29 mouse cellular contexts compared by ENCODE assay signal in the genomic region with DNA sequence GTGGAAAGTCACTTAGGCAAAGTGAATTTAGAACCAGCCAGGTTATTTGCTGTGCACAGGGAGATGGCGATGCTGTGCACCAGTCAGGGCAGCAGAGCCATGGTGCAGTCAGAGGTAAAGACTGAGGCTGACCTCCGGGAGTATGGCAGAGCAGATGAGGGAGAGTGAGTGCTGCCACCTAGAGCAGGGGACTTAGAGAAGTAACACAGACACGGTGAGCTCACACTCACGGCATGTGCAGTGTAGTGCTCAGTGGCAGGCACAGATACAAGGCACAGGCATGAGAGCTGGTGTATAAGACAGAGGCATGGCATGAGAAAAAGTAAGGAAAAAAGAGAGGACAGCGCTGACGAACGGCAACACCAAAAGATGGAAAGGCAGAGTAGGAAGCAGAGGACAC. TPM values are rescaled to one million over a fixed set of nuclear protein-coding genes. Genes with fewer than 3 reads are reported as not detected.
DNase-seq lines count a peak whose midpoint lies in the region; ATAC-seq and TF ChIP-seq lines count a peak whose summit lies in the region.
"Had no signal": no experiment of that assay in that cellular context is flagged by ENCODE, and none has a peak within 500 bp of the region (broad histone marks: within the 10 kb centered on the region; RNA-seq: fewer than 3 reads in every experiment).

No protein-coding gene starts in this region.

- TF ChIP-seq CTCF in layer of hippocampus, adult 2 months (conservative IDR thresholded peaks at IDR 0.05) = peak; percentile 17; the same call in 1 of the 2 replicates
- peak; percentile 42; the same call in 1 of the 2 replicates for TF ChIP-seq CTCF in lung, postnatal 0 days (IDR thresholded peaks at IDR 0.05)
- TF ChIP-seq CTCF in embryonic fibroblast, embryonic 13.5 days (IDR thresholded peaks at IDR 0.05; ENCODE audit: borderline replicate concordance, insufficient read depth, low read length) = peak; percentile 39; the same call in 1 of the 2 replicates

- DNase-seq in layer of hippocampus, adult 2 months (ENCODE audit: low spot score in 2 of 2) = no peak
- DNase-seq in layer of hippocampus, adult 8-10 months (ENCODE audit: low spot score in 2 of 2) = no peak
- no peak for DNase-seq in lung, postnatal 0 days (ENCODE audit: low spot score)
- no peak for DNase-seq in lung, postnatal 4 days
- no peak for DNase-seq in thymus, postnatal 4 days
- no peak for DNase-seq in T-cell, adult 2 months (ENCODE audit: low spot score)
- DNase-seq: adrenal gland, postnatal 25 days; B cell, adult 2 months; cerebellum, adult 2 months; cerebellum, postnatal 25 days; gastrocnemius, postnatal 14 days; kidney, postnatal 25 days; left cerebral cortex, postnatal 4 days; lung, adult 18-20 months; retina, postnatal 1 day; right cerebral cortex, postnatal 25 days; thymus, postnatal 14 days had no signal

- no peak overlapping the region for H3K4me3 ChIP-seq in layer of hippocampus, adult 2 months
- H3K4me3 ChIP-seq in lung, postnatal 0 days (ENCODE audit: low read depth, low read length) = no peak overlapping the region
- no peak overlapping the region for H3K4me3 ChIP-seq in embryonic fibroblast, embryonic 13.5 days (ENCODE audit: insufficient read depth, low read length)
- H3K4me3 ChIP-seq: embryonic facial prominence, embryonic 10.5 days; embryonic facial prominence, embryonic 15.5 days; forebrain, embryonic 13.5 days; hindbrain, embryonic 12.5 days; megakaryocyte, embryonic 14.5 days; midbrain, embryonic 13.5 days; neural tube, embryonic 15.5 days; stomach, embryonic 15.5 days had no signal

- no peak for TF ChIP-seq POLR2A in embryonic fibroblast, embryonic 13.5 days (IDR thresholded peaks at IDR 0.05; ENCODE audit: low read depth, low read length)

- 69% methylated on average over 7 of the region's 7 CpGs for WGBS in lung, postnatal 0 days

- no peak overlapping the region for H3K4me2 ChIP-seq in lung, postnatal 0 days (replicated peaks; ENCODE audit: low read depth, low read length)
- H3K4me2 ChIP-seq: embryonic facial prominence, embryonic 15.5 days; forebrain, embryonic 13.5 days; hindbrain, embryonic 12.5 days; midbrain, embryonic 13.5 days; neural tube, embryonic 15.5 days; stomach, embryonic 15.5 days had no signal

- peaks cover 3% of the 10 kb centered on the region; the same call in 1 of the 2 replicates for H3K36me3 ChIP-seq in lung, postnatal 0 days (ENCODE audit: insufficient read depth, low read length)

- H3K9ac ChIP-seq in lung, postnatal 0 days (replicated peaks; ENCODE audit: low read depth) = no peak overlapping the region
- H3K9ac ChIP-seq: embryonic facial prominence, embryonic 15.5 days; forebrain, embryonic 13.5 days; hindbrain, embryonic 12.5 days; midbrain, embryonic 13.5 days; neural tube, embryonic 15.5 days; stomach, embryonic 15.5 days had no signal

- no peak for ATAC-seq in lung, postnatal 0 days
- ATAC-seq: forebrain, embryonic 13.5 days; hindbrain, postnatal 0 days; intestine, embryonic 16.5 days; midbrain, embryonic 13.5 days had no signal

- no peak overlapping the region for H3K27ac ChIP-seq in layer of hippocampus, adult 2 months
- H3K27ac ChIP-seq in lung, postnatal 0 days (ENCODE audit: low read length) = no peak overlapping the region
- no peak overlapping the region for H3K27ac ChIP-seq in embryonic fibroblast, embryonic 13.5 days (ENCODE audit: insufficient read depth, low read length)
- H3K27ac ChIP-seq: embryonic facial prominence, embryonic 10.5 days; embryonic facial prominence, embryonic 15.5 days; forebrain, embryonic 13.5 days; hindbrain, embryonic 12.5 days; hindbrain, postnatal 0 days; midbrain, embryonic 13.5 days; neural tube, embryonic 15.5 days; stomach, embryonic 15.5 days had no signal

- TF ChIP-seq EP300 in lung, postnatal 0 days (IDR thresholded peaks at IDR 0.05) = no peak

- no peaks in the 10 kb centered on the region for H3K9me3 ChIP-seq in lung, postnatal 0 days (ENCODE audit: low read length)
- H3K9me3 ChIP-seq: embryonic facial prominence, embryonic 10.5 days; embryonic facial prominence, embryonic 15.5 days; forebrain, embryonic 13.5 days; G1E; hindbrain, embryonic 12.5 days; megakaryocyte, embryonic 14.5 days; midbrain, embryonic 13.5 days; neural tube, embryonic 15.5 days; stomach, embryonic 15.5 days had no signal

- H3K27me3 ChIP-seq in lung, postnatal 0 days (replicated peaks; ENCODE audit: insufficient read depth, low read length) = no peaks in the 10 kb centered on the region
- H3K27me3 ChIP-seq: embryonic facial prominence, embryonic 15.5 days; forebrain, embryonic 13.5 days; hindbrain, embryonic 12.5 days; megakaryocyte, embryonic 14.5 days; midbrain, embryonic 13.5 days; neural tube, embryonic 15.5 days; stomach, embryonic 15.5 days had no signal

- H3K4me1 ChIP-seq in lung, postnatal 0 days (ENCODE audit: insufficient read depth, low read depth, low read length) = no peaks in the 10 kb centered on the region
- H3K4me1 ChIP-seq in embryonic fibroblast, embryonic 13.5 days (ENCODE audit: control insufficient read depth, insufficient read depth, low read length) = no peaks in the 10 kb centered on the region
- H3K4me1 ChIP-seq: embryonic facial prominence, embryonic 10.5 days; embryonic facial prominence, embryonic 15.5 days; forebrain, embryonic 13.5 days; hindbrain, embryonic 12.5 days; midbrain, embryonic 13.5 days; neural tube, embryonic 15.5 days; stomach, embryonic 15.5 days had no signal

RNA-seq across cellular contexts. Expression of gene Msrb3, which starts 30.6 kb away (rescaled TPM):
- 1 to 10 TPM; 4.0 to 4.9 TPM for total RNA-seq in layer of hippocampus, adult 2 months (2021)
- total RNA-seq in layer of hippocampus, adult 8-10 months (2022) = 1 to 10 TPM; 3.7 to 5.1 (median 4.7) TPM
- 18.5 and 18.8 TPM in 2 replicates for polyA plus RNA-seq in lung, postnatal 0 days (2015; fragmentation: Nextera tagmentation; extraction: Ambion mirVana)
- 181 and 191 TPM in 2 replicates for polyA plus RNA-seq in embryonic fibroblast, embryonic 13.5 days (2011; ENCODE audit: insufficient read length, low read depth, missing spikeins)
- polyA plus RNA-seq: G1E had no signal

RNA-seq across cellular contexts. Expression of gene Lemd3, which starts 49.6 kb away (rescaled TPM):
- total RNA-seq in layer of hippocampus, adult 2 months (2021) = 10 to 100 TPM; 33.3 to 34.7 TPM
- total RNA-seq in layer of hippocampus, adult 8-10 months (2022) = 10 to 100 TPM; 31.0 to 35.2 (median 32.3) TPM
- 3.4 and 3.5 TPM in 2 replicates for polyA plus RNA-seq in lung, postnatal 0 days (2015; fragmentation: Nextera tagmentation; extraction: Ambion mirVana)
- polyA plus RNA-seq in embryonic fibroblast, embryonic 13.5 days (2011; ENCODE audit: insufficient read length, low read depth, missing spikeins) = 11.2 and 13.0 TPM in 2 replicates
